Mouse (Mus musculus) MEL (cell line): ENCODE results near the gene Dao. TPM values are rescaled to one million over a fixed set of nuclear protein-coding genes. Genes with fewer than 3 reads are reported as not detected.

Source experiments
- DNase-seq: peaks from one replicate; pipeline ENCODE4 v3.0.0; 2011; ENCODE audit warnings: low read depth, low spot score
- H3K27ac ChIP-seq: 2 replicates; pipeline ENCODE4 v1.5.1; 2012; ENCODE audit warnings: low read depth, mild to moderate bottlenecking, control low read depth, low read length, moderate library complexity; ENCODE audit not compliant: control insufficient read depth
- H3K27me3 ChIP-seq, 2 experiments: fragments of 150-350 bp in 1 of 2; sonication (generic) in 1 of 2; 2 replicates each; pipeline ENCODE4 v1.6.1; 2012; ENCODE audit warnings: low read length in 2 of 2, mild to moderate bottlenecking in 2 of 2, improper control_type of control experiment in 1 of 2, moderate library complexity in 1 of 2; ENCODE audit not compliant: insufficient read depth in 2 of 2, control insufficient read depth in 1 of 2
- H3K36me3 ChIP-seq, 2 experiments: 2 replicates each; pipeline ENCODE4 v1.6.1; 2012 to 2014; ENCODE audit warnings: low read length in 2 of 2, improper control_type of control experiment in 1 of 2, inconsistent platforms in 1 of 2, mild to moderate bottlenecking in 1 of 2; ENCODE audit not compliant: insufficient read depth in 2 of 2, control insufficient read depth in 1 of 2
- H3K4me1 ChIP-seq, 2 experiments: fragments of 150-350 bp in 1 of 2; sonication (generic) in 1 of 2; 2 replicates each; pipeline ENCODE4 v1.6.1; 2012; ENCODE audit warnings: low read length in 2 of 2, improper control_type of control experiment in 1 of 2, mild to moderate bottlenecking in 1 of 2; ENCODE audit not compliant: insufficient read depth in 2 of 2, control insufficient read depth in 1 of 2
- H3K4me3 ChIP-seq, 2 experiments: fragments of 150-350 bp in 1 of 2; sonication (generic) in 1 of 2; 2 replicates each; pipeline ENCODE4 v1.5.1; 2012; ENCODE audit warnings: low read depth in 2 of 2, low read length in 2 of 2, mild to moderate bottlenecking in 2 of 2, moderate library complexity in 2 of 2, control low read depth in 1 of 2, improper control_type of control experiment in 1 of 2; ENCODE audit not compliant: control insufficient read depth in 1 of 2, insufficient read depth in 1 of 2
- H3K79me2 ChIP-seq: 2 replicates; pipeline ENCODE4 v1.6.1; 2012; ENCODE audit warnings: mild to moderate bottlenecking, low read length, moderate library complexity; ENCODE audit not compliant: control insufficient read depth, poor library complexity, insufficient read depth
- H3K9ac ChIP-seq: 2 replicates; pipeline ENCODE4 v1.6.1; 2012; ENCODE audit warnings: low read depth, mild to moderate bottlenecking, control low read depth, low read length, moderate library complexity; ENCODE audit not compliant: control insufficient read depth, poor library complexity, severe bottlenecking
- H3K9me3 ChIP-seq: fragments of 150-350 bp; sonication (generic); replicated peaks from 2 replicates; pipeline ENCODE4 v1.6.1; 2012; ENCODE audit warnings: mild to moderate bottlenecking, low read length, improper control_type of control experiment, moderate library complexity; ENCODE audit not compliant: insufficient read depth
- BHLHE40 ChIP-seq: IDR thresholded peaks from 2 replicates; pipeline ENCODE4 v1.6.1; 2012; ENCODE audit warnings: low read depth, mild to moderate bottlenecking, inconsistent platforms, low read length, improper control_type of control experiment, borderline replicate concordance
- E2F4 ChIP-seq: IDR thresholded peaks from 2 replicates; pipeline ENCODE4 v1.6.1; 2011; ENCODE audit warnings: low read depth, low read length, improper control_type of control experiment, borderline replicate concordance
- EP300 ChIP-seq, 2 experiments: IDR thresholded peaks; 2 replicates each; pipeline ENCODE4 v1.6.1; 2011; ENCODE audit warnings: improper control_type of control experiment in 2 of 2, low read length in 2 of 2, low read depth in 1 of 2, mild to moderate bottlenecking in 1 of 2
- HCFC1 ChIP-seq: IDR thresholded peaks from 2 replicates; pipeline ENCODE4 v1.6.1; 2012; ENCODE audit warnings: low read depth, mild to moderate bottlenecking, inconsistent platforms, low read length, improper control_type of control experiment, moderate library complexity
- JUND ChIP-seq: IDR thresholded peaks from 2 replicates; pipeline ENCODE4 v1.6.1; 2011; ENCODE audit warnings: low read depth, mild to moderate bottlenecking, improper control_type of control experiment, low read length
- MAX ChIP-seq: IDR thresholded peaks from 2 replicates; pipeline ENCODE4 v1.6.1; 2011; ENCODE audit warnings: low read length, improper control_type of control experiment
- MAZ ChIP-seq: IDR thresholded peaks from 2 replicates; pipeline ENCODE4 v1.6.1; 2012; ENCODE audit warnings: low read depth, mild to moderate bottlenecking, inconsistent platforms, low read length, improper control_type of control experiment
- MXI1 ChIP-seq: IDR thresholded peaks from 2 replicates; pipeline ENCODE4 v1.6.1; 2011; ENCODE audit warnings: mild to moderate bottlenecking, low read depth, low read length, improper control_type of control experiment
- MYB ChIP-seq: IDR thresholded peaks from 2 replicates; pipeline ENCODE4 v1.6.1; 2011; ENCODE audit warnings: mild to moderate bottlenecking, low read depth, low read length, improper control_type of control experiment
- POLR2A ChIP-seq, 2 experiments: IDR thresholded peaks; 2 replicates each; pipeline ENCODE4 v1.6.1; 2011 to 2012; ENCODE audit warnings: low read length in 2 of 2, mild to moderate bottlenecking in 2 of 2, control low read depth in 1 of 2, improper control_type of control experiment in 1 of 2, low read depth in 1 of 2, moderate library complexity in 1 of 2; ENCODE audit not compliant: control insufficient read depth in 1 of 2, insufficient read depth in 1 of 2, poor library complexity in 1 of 2
- SIN3A ChIP-seq: IDR thresholded peaks from 2 replicates; pipeline ENCODE4 v1.6.1; 2012; ENCODE audit warnings: low read length, improper control_type of control experiment, inconsistent platforms
- UBTF ChIP-seq: IDR thresholded peaks from 2 replicates; pipeline ENCODE4 v1.6.1; 2012; ENCODE audit warnings: low read depth, mild to moderate bottlenecking, inconsistent platforms, low read length, improper control_type of control experiment, moderate library complexity, borderline replicate concordance; ENCODE audit not compliant: insufficient read depth
- ZMIZ1 ChIP-seq: IDR thresholded peaks from 2 replicates; pipeline ENCODE4 v1.6.1; 2012; ENCODE audit warnings: low read depth, mild to moderate bottlenecking, inconsistent platforms, low read length, improper control_type of control experiment, moderate library complexity
- ZNF384 ChIP-seq: IDR thresholded peaks from 2 replicates; pipeline ENCODE4 v1.6.1; 2012; ENCODE audit warnings: low read depth, mild to moderate bottlenecking, inconsistent platforms, low read length, improper control_type of control experiment
- polyA plus RNA-seq, 2 experiments: library from polyadenylated mRNA; stranded (reverse) in 1 of 2; unstranded in 1 of 2; fragments of >175 nt in 1 of 2; fragments of >200 nt in 1 of 2; gene quantifications; 2 replicates each; pipeline versions ENCODE4 v1.2.1 to v1.2.4; 2012; ENCODE audit warnings: low replicate concordance in 2 of 2, low read depth in 1 of 2; ENCODE audit not compliant: insufficient read length in 2 of 2, insufficient read depth in 1 of 2, missing spikeins in 1 of 2
- total RNA-seq: library from RNA; depleted of rRNA; stranded (reverse); fragments of 300-350 nt; gene quantifications from 2 replicates; pipeline ENCODE4 v1.2.3, GENCODE M21; 2012

Gene Dao
- total and polyA plus RNA-seq, 3 experiments: 0.04 TPM; not detected in 2

DNA sequence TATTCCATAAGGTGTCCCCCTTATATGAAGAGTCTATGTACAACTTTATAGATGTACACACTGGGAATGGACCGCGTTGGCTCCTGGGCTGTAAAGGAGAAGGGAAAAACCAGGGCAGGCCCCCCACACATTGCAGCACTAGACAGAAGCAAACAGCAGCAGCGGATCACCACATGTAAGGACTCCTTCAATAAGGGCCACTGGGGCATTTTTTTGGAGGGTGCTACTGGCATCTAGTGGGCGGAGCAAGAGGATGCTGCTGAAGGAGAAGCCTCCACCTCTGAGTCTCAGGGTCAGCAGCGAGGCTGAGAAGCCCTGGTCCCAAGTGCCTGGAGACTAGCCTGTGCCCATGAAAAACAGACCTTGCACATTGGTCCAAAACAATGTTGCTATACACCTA, 12.9 kb upstream of the Dao start:
- no peak overlapping the region for H3K27ac ChIP-seq
- no peak overlapping the region for H3K4me3 ChIP-seq
- H3K27me3 ChIP-seq: no peaks in the 10 kb centered on the region
- no peak for DNase-seq
- peaks cover 4% of the 10 kb centered on the region; the same call in 1 of the 2 replicates for H3K79me2 ChIP-seq
- no peaks in the 10 kb centered on the region for H3K9me3 ChIP-seq
- no peak overlapping the region for H3K9ac ChIP-seq
- peaks cover 7 to 9% of the 10 kb centered on the region in 2 experiments; a peak in 3 of 4 replicates for H3K4me1 ChIP-seq
- TF ChIP-seq MXI1 (no peak), ZMIZ1 (no peak), MAZ (no peak), HCFC1 (no peak), MAX (no peak), MYB (no peak), EP300 (IDR thresholded peaks at IDR 0.05; ENCODE audit: low read depth in 1 of 2, low read length in 2 of 2) (no peak), BHLHE40 (no peak), E2F4 (no peak), POLR2A (IDR thresholded peaks at IDR 0.05; ENCODE audit: control insufficient read depth in 1 of 2, insufficient read depth in 1 of 2, low read depth in 1 of 2, low read length in 2 of 2, poor library complexity in 1 of 2) (no peak)
- TF ChIP-seq, all 39 proteins: peak for 0
- no peaks in the 10 kb centered on the region; a peak in 1 of 4 replicates for H3K36me3 ChIP-seq

GRCm38 (mm10) chr5:113991141-113991540, 12.4 kb upstream of the Dao start:
- H3K9ac ChIP-seq: no peak overlapping the region
- H3K27me3 ChIP-seq: no peaks in the 10 kb centered on the region
- no peak overlapping the region for H3K4me3 ChIP-seq
- peaks cover 4% of the 10 kb centered on the region; the same call in 1 of the 2 replicates for H3K79me2 ChIP-seq
- H3K27ac ChIP-seq: no peak overlapping the region
- H3K4me1 ChIP-seq: peaks cover 3 to 4% of the 10 kb centered on the region in 2 experiments; a peak in 3 of 4 replicates
- DNase-seq: no peak
- TF ChIP-seq UBTF: no peak
- no peaks in the 10 kb centered on the region for H3K9me3 ChIP-seq
- H3K36me3 ChIP-seq: no peaks in the 10 kb centered on the region; a peak in 1 of 4 replicates

- TF ChIP-seq ZNF384: 0 out of 2 replicates have a peak, but pooled peaks have one; percentile 36
- TF ChIP-seq MXI1: peak; percentile 35
- TF ChIP-seq SIN3A: peak; percentile 12; the same call in 1 of the 2 replicates
- TF ChIP-seq HCFC1: peak; percentile 13; the same call in 1 of the 2 replicates
- no peak for TF ChIP-seq JUND
- Histone ChIP-seq H3K4me1 (peaks cover 3% of the 10 kb centered on the region in 2 experiments; a peak in 2 of 4 replicates), H3K9ac (peak overlapping the region; percentile 89), H3K36me3 (no peaks in the 10 kb centered on the region; a peak in 1 of 4 replicates), H3K27me3 (no peaks in the 10 kb centered on the region), H3K27ac (peak overlapping the region; percentile 34), H3K9me3 (no peaks in the 10 kb centered on the region), H3K79me2 (peaks cover 4% of the 10 kb centered on the region; the same call in 1 of the 2 replicates), H3K4me3 (peak overlapping the region; percentile 70 to 71)
- DNase-seq: peak; percentile 76
These were observed 11.1 kb upstream of the Dao start for GRCm38 (mm10) chr5:113992339-113992831.
